Mouse (Mus musculus) CH12.LX (cell line): ENCODE results near the gene Metap1. TPM values are rescaled to one million over a fixed set of nuclear protein-coding genes. Genes with fewer than 3 reads are reported as not detected.

Source experiments
- DNase-seq: peaks from one replicate; pipeline ENCODE4 v3.0.0-alpha.2; 2013; ENCODE audit errors: extremely low read depth
- H3K27ac ChIP-seq: 2 replicates; pipeline ENCODE4 v1.5.1; 2012; ENCODE audit warnings: low read depth, mild to moderate bottlenecking, control low read depth, moderate library complexity; ENCODE audit not compliant: insufficient read depth
- H3K27me3 ChIP-seq: replicated peaks from 2 replicates; pipeline ENCODE3; 2012; ENCODE audit warnings: inconsistent platforms
- H3K36me3 ChIP-seq, 2 experiments: replicated peaks in 1 of 2; 2 replicates each; pipeline versions ENCODE3 to v1.6.1; 2012; ENCODE audit warnings: inconsistent platforms in 1 of 2, low read length in 1 of 2, mild to moderate bottlenecking in 1 of 2, mixed read lengths in 1 of 2, moderate library complexity in 1 of 2; ENCODE audit not compliant: control insufficient read depth in 1 of 2, insufficient read depth in 1 of 2
- H3K4me1 ChIP-seq, 2 experiments: 2 replicates each; pipeline ENCODE4 v1.6.1; 2012; ENCODE audit warnings: inconsistent platforms in 1 of 2, moderate library complexity in 1 of 2; ENCODE audit not compliant: insufficient read depth in 2 of 2, control insufficient read depth in 1 of 2
- H3K4me2 ChIP-seq: 2 replicates; pipeline ENCODE4 v1.6.1; 2012; ENCODE audit warnings: low read depth, mild to moderate bottlenecking, control low read depth; ENCODE audit not compliant: poor library complexity, insufficient read depth, severe bottlenecking
- H3K4me3 ChIP-seq, 3 experiments: fragments of 150-350 bp in 1 of 3; sonication (generic) in 1 of 3; replicated peaks in 1 of 3; 2 replicates each; pipeline versions ENCODE3 to v1.5.1; 2011 to 2012; ENCODE audit warnings: low read depth in 2 of 3, low read length in 2 of 3, mild to moderate bottlenecking in 2 of 3, moderate library complexity in 2 of 3, control low read depth in 1 of 3, improper control_type of control experiment in 1 of 3, inconsistent platforms in 1 of 3, mixed read lengths in 1 of 3; ENCODE audit not compliant: poor library complexity in 1 of 3
- H3K79me2 ChIP-seq: replicated peaks from 2 replicates; pipeline ENCODE4 v1.6.1; 2012; ENCODE audit warnings: mild to moderate bottlenecking, moderate library complexity; ENCODE audit not compliant: control insufficient read depth, poor library complexity, insufficient read depth, severe bottlenecking; ENCODE audit errors: extremely low read depth
- H3K9ac ChIP-seq: 2 replicates; pipeline ENCODE4 v1.6.1; 2012; ENCODE audit warnings: low read depth, mild to moderate bottlenecking, control low read depth, moderate library complexity; ENCODE audit not compliant: insufficient read depth
- H3K9me3 ChIP-seq: replicated peaks from 2 replicates; pipeline ENCODE3; 2012; ENCODE audit warnings: low read length, inconsistent platforms, mixed read lengths
- BHLHE40 ChIP-seq: IDR thresholded peaks from 2 replicates; pipeline ENCODE4 v1.6.1; 2011; ENCODE audit warnings: mild to moderate bottlenecking, low read depth, low read length, improper control_type of control experiment
- CHD1 ChIP-seq: IDR thresholded peaks from 2 replicates; pipeline ENCODE4 v1.6.1; 2012; ENCODE audit warnings: low read depth, low read length, improper control_type of control experiment, inconsistent platforms
- CHD2 ChIP-seq: IDR thresholded peaks from 2 replicates; pipeline ENCODE4 v1.6.1; 2011; ENCODE audit warnings: low read length, improper control_type of control experiment
- CTCF ChIP-seq, 2 experiments: IDR thresholded peaks in 1 of 2; conservative IDR thresholded peaks in 1 of 2; 2 replicates each; pipeline ENCODE4 v1.5.1; 2011 to 2012; ENCODE audit warnings: low read depth in 2 of 2, low read length in 2 of 2, improper control_type of control experiment in 1 of 2, inconsistent platforms in 1 of 2, mild to moderate bottlenecking in 1 of 2, moderate library complexity in 1 of 2
- E2F4 ChIP-seq: IDR thresholded peaks from 2 replicates; pipeline ENCODE4 v1.6.1; 2011; ENCODE audit warnings: low read depth, low read length, improper control_type of control experiment; ENCODE audit not compliant: insufficient replicate concordance
- ELF1 ChIP-seq: IDR thresholded peaks from 2 replicates; pipeline ENCODE4 v1.6.1; 2014; ENCODE audit warnings: low read depth, mild to moderate bottlenecking, inconsistent platforms, low read length, improper control_type of control experiment
- EP300 ChIP-seq: IDR thresholded peaks from 2 replicates; pipeline ENCODE4 v1.6.1; 2011; ENCODE audit warnings: low read length, improper control_type of control experiment
- ETS1 ChIP-seq: conservative IDR thresholded peaks from 2 replicates; pipeline ENCODE4 v1.6.1; 2012; ENCODE audit warnings: low read depth, mild to moderate bottlenecking, inconsistent platforms, low read length, improper control_type of control experiment, moderate library complexity
- GABPA ChIP-seq: IDR thresholded peaks from 2 replicates; pipeline ENCODE4 v1.6.1; 2012; ENCODE audit warnings: low read depth, low read length, improper control_type of control experiment, inconsistent platforms; ENCODE audit not compliant: insufficient replicate concordance
- HCFC1 ChIP-seq: IDR thresholded peaks from 2 replicates; pipeline ENCODE4 v1.6.1; 2012; ENCODE audit warnings: low read depth, mild to moderate bottlenecking, inconsistent platforms, low read length, improper control_type of control experiment
- IRF4 ChIP-seq: IDR thresholded peaks from 2 replicates; pipeline ENCODE4 v1.6.1; 2014; ENCODE audit warnings: low read depth, mild to moderate bottlenecking, inconsistent platforms, low read length, improper control_type of control experiment
- JUN ChIP-seq: IDR thresholded peaks from 2 replicates; pipeline ENCODE4 v1.6.1; 2011; ENCODE audit warnings: low read depth, mild to moderate bottlenecking, low read length, improper control_type of control experiment, moderate library complexity; ENCODE audit not compliant: insufficient read depth
- JUND ChIP-seq: conservative IDR thresholded peaks from 2 replicates; pipeline ENCODE4 v1.6.1; 2011; ENCODE audit warnings: low read depth, low read length, improper control_type of control experiment
- KAT2A ChIP-seq: IDR thresholded peaks from 2 replicates; pipeline ENCODE4 v1.6.1; 2012; ENCODE audit warnings: low read length, improper control_type of control experiment, inconsistent platforms; ENCODE audit not compliant: insufficient replicate concordance
- MAFK ChIP-seq: IDR thresholded peaks from 2 replicates; pipeline ENCODE4 v1.6.1; 2011; ENCODE audit warnings: low read length, improper control_type of control experiment; ENCODE audit not compliant: insufficient replicate concordance
- MAX ChIP-seq: IDR thresholded peaks from 2 replicates; pipeline ENCODE4 v1.6.1; 2011; ENCODE audit warnings: low read length, improper control_type of control experiment
- MAZ ChIP-seq: IDR thresholded peaks from 2 replicates; pipeline ENCODE4 v1.6.1; 2012; ENCODE audit warnings: low read depth, mild to moderate bottlenecking, inconsistent platforms, low read length, improper control_type of control experiment, moderate library complexity
- MEF2A ChIP-seq: IDR thresholded peaks from 2 replicates; pipeline ENCODE4 v1.6.1; 2014; ENCODE audit warnings: low read depth, mild to moderate bottlenecking, inconsistent platforms, low read length, improper control_type of control experiment, borderline replicate concordance
- MXI1 ChIP-seq: IDR thresholded peaks from 2 replicates; pipeline ENCODE4 v1.6.1; 2011; ENCODE audit warnings: mild to moderate bottlenecking, low read depth, low read length, improper control_type of control experiment
- MYC ChIP-seq: IDR thresholded peaks from 2 replicates; pipeline ENCODE4 v1.6.1; 2011; ENCODE audit warnings: low read depth, mild to moderate bottlenecking, improper control_type of control experiment, low read length
- NELFE ChIP-seq: IDR thresholded peaks from 2 replicates; pipeline ENCODE4 v1.6.1; 2011; ENCODE audit warnings: low read depth, low read length, improper control_type of control experiment
- NRF1 ChIP-seq: IDR thresholded peaks from 2 replicates; pipeline ENCODE4 v1.6.1; 2014; ENCODE audit warnings: low read depth, mild to moderate bottlenecking, inconsistent platforms, low read length, improper control_type of control experiment, moderate library complexity
- PAX5 ChIP-seq: IDR thresholded peaks from 2 replicates; pipeline ENCODE4 v1.6.1; 2012; ENCODE audit warnings: low read length, inconsistent platforms, mixed read lengths
- POLR2A ChIP-seq: IDR thresholded peaks from 2 replicates; pipeline ENCODE4 v1.6.1; 2011; ENCODE audit warnings: low read depth, mild to moderate bottlenecking, improper control_type of control experiment, low read length
- POLR2AphosphoS2 ChIP-seq: IDR thresholded peaks from 2 replicates; pipeline ENCODE4 v1.6.1; 2011; ENCODE audit warnings: low read depth, low read length, improper control_type of control experiment
- RAD21 ChIP-seq: IDR thresholded peaks from 2 replicates; pipeline ENCODE4 v1.6.1; 2011; ENCODE audit warnings: low read depth, mild to moderate bottlenecking, low read length, improper control_type of control experiment, moderate library complexity
- RCOR1 ChIP-seq: conservative IDR thresholded peaks from 2 replicates; pipeline ENCODE4 v1.6.1; 2012; ENCODE audit warnings: low read depth, mild to moderate bottlenecking, inconsistent platforms, low read length, improper control_type of control experiment
- SIN3A ChIP-seq: IDR thresholded peaks from 2 replicates; pipeline ENCODE4 v1.6.1; 2012; ENCODE audit warnings: low read length, improper control_type of control experiment, inconsistent platforms
- SMC3 ChIP-seq: IDR thresholded peaks from 2 replicates; pipeline ENCODE4 v1.6.1; 2011; ENCODE audit warnings: low read depth, low read length, improper control_type of control experiment
- TBP ChIP-seq: conservative IDR thresholded peaks from 2 replicates; pipeline ENCODE4 v1.6.1; 2011; ENCODE audit warnings: low read depth, low read length, improper control_type of control experiment
- TCF12 ChIP-seq: IDR thresholded peaks from 2 replicates; pipeline ENCODE4 v1.6.1; 2014; ENCODE audit warnings: low read depth, mild to moderate bottlenecking, inconsistent platforms, low read length, improper control_type of control experiment
- UBTF ChIP-seq: IDR thresholded peaks from 2 replicates; pipeline ENCODE4 v1.6.1; 2012; ENCODE audit warnings: low read depth, mild to moderate bottlenecking, inconsistent platforms, low read length, improper control_type of control experiment, moderate library complexity
- USF1 ChIP-seq: IDR thresholded peaks from 2 replicates; pipeline ENCODE4 v1.6.1; 2014; ENCODE audit warnings: low read depth, mild to moderate bottlenecking, inconsistent platforms, low read length, improper control_type of control experiment
- USF2 ChIP-seq: conservative IDR thresholded peaks from 2 replicates; pipeline ENCODE4 v1.6.1; 2011; ENCODE audit warnings: low read depth, low read length, improper control_type of control experiment
- ZKSCAN1 ChIP-seq: IDR thresholded peaks from 2 replicates; pipeline ENCODE4 v1.6.1; 2012; ENCODE audit warnings: low read depth, inconsistent platforms, low read length, improper control_type of control experiment, borderline replicate concordance
- ZMIZ1 ChIP-seq: IDR thresholded peaks from 2 replicates; pipeline ENCODE4 v1.6.1; 2012; ENCODE audit warnings: low read depth, mild to moderate bottlenecking, inconsistent platforms, low read length, improper control_type of control experiment
- ZNF384 ChIP-seq: IDR thresholded peaks from 2 replicates; pipeline ENCODE4 v1.6.1; 2012; ENCODE audit warnings: low read depth, low read length, improper control_type of control experiment, inconsistent platforms
- dilution Hi-C: fragments of 300-500 bp; cut with MboI; formaldehyde crosslinking; loops from 2 replicates; pipeline ENCODE4 v1.14.3; 2020; ENCODE audit warnings: low sequenced_read_pairs; ENCODE audit not compliant: extremely low pct_unique_long_range_greater_than_20kb, extremely low pct_ligation_motif_present
- in situ Hi-C: fragments of 300-500 bp; cut with MboI; formaldehyde crosslinking; loops from 3 replicates; pipeline ENCODE4 v1.14.3; 2019; ENCODE audit warnings: low sequenced_read_pairs, low pct_ligation_motif_present, low pct_unique_long_range_greater_than_20kb, mixed read lengths
- polyA plus RNA-seq: library from polyadenylated mRNA; unstranded; fragments of >175 nt; gene quantifications from 2 replicates; pipeline ENCODE4 v1.2.1, GENCODE M21; 2012; ENCODE audit warnings: low read depth; ENCODE audit not compliant: insufficient read length
- total RNA-seq, 2 experiments: library from RNA; depleted of rRNA; stranded (reverse); fragments of 300-350 nt in 1 of 2; fragments of >200 nt in 1 of 2; gene quantifications; 2 replicates each; pipeline ENCODE4 v1.2.3; 2012 to 2014

The Metap1 gene
- total and polyA plus RNA-seq, 3 experiments = 77.9 to 163 (median 143) TPM

GRCm38 (mm10) chr3:138442612-138443464 lies 46.5 kb downstream of the Metap1 start, which contains the start of gene Adh5:
Gene Adh5 (plus strand): TSS chr3:138443093.
- dilution Hi-C loops = no loop called here
- H3K79me2 ChIP-seq = peaks cover 22% of the 10 kb centered on the region
- peak within 1 kb of the TSS; percentile 97 for H3K4me2 ChIP-seq
- peak within 1 kb of the TSS; percentile 53; the same call in 1 of the 2 replicates for H3K27ac ChIP-seq
- H3K4me1 ChIP-seq = peaks cover 7 to 24% of the 10 kb centered on the region in 2 experiments; a peak in 3 of 4 replicates
- no peaks in the 10 kb centered on the region for H3K27me3 ChIP-seq
- in situ Hi-C loops = loop anchor here (25.0 kb wide), 2 partner anchors 481 to 656 kb away; no protein-coding TSS in a partner anchor
- no peaks in the 10 kb centered on the region for H3K9me3 ChIP-seq
- peak within 1 kb of the TSS; percentile 77 to 92 (median 85) for H3K4me3 ChIP-seq
- peaks cover 28 to 37% of the 10 kb centered on the region in 2 experiments for H3K36me3 ChIP-seq
- DNase-seq = peak; percentile 97
- peak within 1 kb of the TSS; percentile 91 for H3K9ac ChIP-seq
- TF ChIP-seq EP300 = 0 out of 2 replicates have a peak, but pooled peaks have one; percentile 14
- TF ChIP-seq POLR2AphosphoS2 = peak; percentile 97
- TF ChIP-seq GABPA = no peak
- TF ChIP-seq USF1 = peak; percentile 65
- peak; percentile 90 for TF ChIP-seq ELF1
- TF ChIP-seq ZNF384 = no peak; the same call in 1 of the 2 replicates
- peak; percentile 88 for TF ChIP-seq MAZ
- TF ChIP-seq NRF1 = peak; percentile 69
- peak; percentile 100 for TF ChIP-seq MYC
- TF ChIP-seq TBP = peak; percentile 88
- peak in 1 of 2 experiments; percentile 17; a peak in 1 of 4 replicates for TF ChIP-seq CTCF (conservative IDR thresholded peaks at IDR 0.05 in 1 of 2, IDR thresholded peaks at IDR 0.05 in 1 of 2; ENCODE audit: low read depth in 2 of 2, low read length in 2 of 2)
- peak; percentile 67; the same call in 1 of the 2 replicates for TF ChIP-seq IRF4
- peak; percentile 71; the same call in 1 of the 2 replicates for TF ChIP-seq CHD2
- TF ChIP-seq UBTF = peak; percentile 81; the same call in 1 of the 2 replicates
- peak; percentile 34; the same call in 1 of the 2 replicates for TF ChIP-seq JUN
- TF ChIP-seq RAD21 = no peak
- peak; percentile 100 for TF ChIP-seq SIN3A
- peak; percentile 100 for TF ChIP-seq MAX
- peak; percentile 100 for TF ChIP-seq MXI1
- peak; percentile 85 for TF ChIP-seq ZMIZ1
- TF ChIP-seq KAT2A = peak; percentile 54; the same call in 1 of the 2 replicates
- peak; percentile 11; the same call in 1 of the 2 replicates for TF ChIP-seq E2F4
- TF ChIP-seq PAX5 = no peak
- no peak for TF ChIP-seq JUND
- TF ChIP-seq RCOR1 = no peak
- peak; percentile 30 for TF ChIP-seq MEF2A
- no peak; the same call in 1 of the 2 replicates for TF ChIP-seq USF2
- TF ChIP-seq HCFC1 = peak; percentile 66
- peak; percentile 99 for TF ChIP-seq POLR2A
- no peak for TF ChIP-seq SMC3
- peak; percentile 99 for TF ChIP-seq NELFE
- TF ChIP-seq CHD1 = peak; percentile 85; the same call in 1 of the 2 replicates
- TF ChIP-seq ETS1 = peak; percentile 69
- peak; percentile 99 for TF ChIP-seq BHLHE40
- peak; percentile 71 for TF ChIP-seq TCF12
- no peak for TF ChIP-seq MAFK
- no peak; the same call in 1 of the 2 replicates for TF ChIP-seq ZKSCAN1
